Mouse (Mus musculus): ENCODE measurements around the gene Ptprg. TPM values are rescaled to one million over a fixed set of nuclear protein-coding genes. Genes with fewer than 3 reads are reported as not detected.

Ptprg gene
- total and polyA plus RNA-seq, 3 experiments, result not detected

DNA sequence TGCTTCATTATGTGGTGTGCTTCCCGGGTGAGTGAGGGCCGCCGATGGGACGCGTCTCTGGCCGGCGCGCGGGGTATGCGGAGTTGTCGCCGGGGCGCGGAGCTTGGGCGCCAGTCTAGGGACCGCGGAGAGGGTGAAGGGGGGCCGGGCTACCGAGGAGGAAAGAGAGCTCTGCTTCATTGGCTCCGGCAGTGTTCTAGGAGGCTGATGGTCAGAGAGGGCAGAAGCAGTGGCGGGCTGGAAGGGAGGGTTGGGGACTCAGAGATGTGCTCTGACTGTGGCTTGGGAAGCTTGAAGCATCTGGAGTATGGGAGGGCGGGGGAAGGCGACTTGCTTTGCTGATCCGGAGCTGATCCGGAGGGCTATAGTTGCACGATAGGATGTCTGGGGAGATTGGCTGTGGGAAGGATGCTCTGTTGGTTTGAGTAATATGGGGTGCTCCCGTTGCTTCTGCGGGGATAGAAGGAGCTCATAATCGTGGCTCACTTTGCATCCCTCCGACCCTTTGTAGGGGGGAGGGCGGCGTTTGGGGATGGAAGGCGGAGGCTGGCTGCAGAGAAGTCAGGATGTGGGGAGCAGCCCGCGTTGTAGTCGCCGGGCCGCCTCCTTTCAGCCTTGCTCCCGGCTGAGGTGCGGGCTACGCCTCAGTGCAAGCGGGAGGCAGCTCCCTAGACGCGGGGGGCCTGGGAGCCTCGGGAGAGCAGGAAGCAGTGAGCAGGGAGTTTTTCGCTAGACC, 1.1 kb downstream of the Ptprg start:
- H3K4me1 ChIP-seq (ENCODE audit: control insufficient read depth in 1 of 2, insufficient read depth in 2 of 2, low read length in 2 of 2), result no peaks in the 10 kb centered on the region
- H3K27me3 ChIP-seq (ENCODE audit: control insufficient read depth in 1 of 2, insufficient read depth in 2 of 2, low read length in 2 of 2), result no peaks in the 10 kb centered on the region
- H3K27ac ChIP-seq (ENCODE audit: control insufficient read depth, low read depth, low read length), result no peak overlapping the region
- DNase-seq (ENCODE audit: low read depth, low spot score), result no peak
- H3K9ac ChIP-seq (ENCODE audit: control insufficient read depth, low read depth, low read length, poor library complexity, severe bottlenecking), result no peak overlapping the region
- TF ChIP-seq JUND (IDR thresholded peaks at IDR 0.05; ENCODE audit: low read depth, low read length) (no peak), CTCF (IDR thresholded peaks at IDR 0.05 in 2 of 3, conservative IDR thresholded peaks at IDR 0.05 in 1 of 3; ENCODE audit: control insufficient read depth in 1 of 3, insufficient read depth in 1 of 3, low read depth in 2 of 3, low read length in 3 of 3, poor library complexity in 1 of 3, severe bottlenecking in 1 of 3) (no peak), KAT2A (conservative IDR thresholded peaks at IDR 0.05; ENCODE audit: low read depth, low read length) (no peak), TBP (IDR thresholded peaks at IDR 0.05; ENCODE audit: low read depth, low read length) (no peak), SIN3A (IDR thresholded peaks at IDR 0.05; ENCODE audit: low read length) (no peak), CHD1 (IDR thresholded peaks at IDR 0.05; ENCODE audit: low read depth, low read length) (no peak)
- H3K79me2 ChIP-seq (ENCODE audit: control insufficient read depth, insufficient read depth, low read length, poor library complexity), result no peaks in the 10 kb centered on the region
- H3K36me3 ChIP-seq (ENCODE audit: control insufficient read depth in 1 of 2, insufficient read depth in 2 of 2, low read length in 2 of 2), result no peaks in the 10 kb centered on the region
- no peaks in the 10 kb centered on the region for H3K9me3 ChIP-seq (replicated peaks; ENCODE audit: insufficient read depth, low read length)
- H3K4me3 ChIP-seq (ENCODE audit: control insufficient read depth in 1 of 2, insufficient read depth in 1 of 2, low read depth in 2 of 2, low read length in 2 of 2), result no peak overlapping the region

DNA sequence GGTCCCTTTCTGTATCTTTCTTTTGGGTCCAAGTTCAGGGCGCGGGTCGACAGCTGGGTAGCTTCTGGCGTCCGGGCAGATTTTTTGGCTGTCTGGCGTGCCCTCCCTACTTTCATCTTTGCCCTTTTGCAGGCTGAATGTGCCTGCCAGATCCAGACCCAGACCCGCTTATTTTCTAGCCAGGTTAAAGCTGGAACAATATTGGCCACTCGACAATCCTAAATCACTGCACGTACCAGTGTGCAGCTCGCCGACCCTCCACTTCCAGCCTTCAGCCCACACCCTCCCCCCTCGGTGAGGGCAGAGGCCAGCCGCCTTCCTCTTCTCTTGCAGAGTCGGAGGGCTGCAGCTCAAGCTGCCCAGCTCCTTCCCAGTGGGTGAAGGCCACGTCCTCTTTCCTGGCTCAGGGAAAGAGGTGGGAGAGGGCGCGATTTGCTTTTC, 1.7 kb downstream of the Ptprg start:
- Histone ChIP-seq H3K9ac (ENCODE audit: control insufficient read depth, low read depth, low read length, poor library complexity, severe bottlenecking) (no peak overlapping the region), H3K79me2 (ENCODE audit: control insufficient read depth, insufficient read depth, low read length, poor library complexity) (no peaks in the 10 kb centered on the region), H3K27me3 (ENCODE audit: control insufficient read depth in 1 of 2, insufficient read depth in 2 of 2, low read length in 2 of 2) (no peaks in the 10 kb centered on the region), H3K27ac (ENCODE audit: control insufficient read depth, low read depth, low read length) (no peak overlapping the region), H3K4me3 (ENCODE audit: control insufficient read depth in 1 of 2, insufficient read depth in 1 of 2, low read depth in 2 of 2, low read length in 2 of 2) (no peak overlapping the region), H3K9me3 (replicated peaks; ENCODE audit: insufficient read depth, low read length) (no peaks in the 10 kb centered on the region), H3K4me1 (ENCODE audit: control insufficient read depth in 1 of 2, insufficient read depth in 2 of 2, low read length in 2 of 2) (no peaks in the 10 kb centered on the region), H3K36me3 (ENCODE audit: control insufficient read depth in 1 of 2, insufficient read depth in 2 of 2, low read length in 2 of 2) (no peaks in the 10 kb centered on the region)
- no peak for DNase-seq (ENCODE audit: low read depth, low spot score)
- no peak for TF ChIP-seq EP300 (IDR thresholded peaks at IDR 0.05; ENCODE audit: low read depth in 1 of 2, low read length in 2 of 2)
- no peak for TF ChIP-seq ELF1 (IDR thresholded peaks at IDR 0.05; ENCODE audit: low read depth, low read length)
- TF ChIP-seq RAD21 (IDR thresholded peaks at IDR 0.05; ENCODE audit: low read depth, low read length), result no peak
- TF ChIP-seq CHD2 (IDR thresholded peaks at IDR 0.05; ENCODE audit: low read length), result no peak
- no peak for TF ChIP-seq ETS1 (IDR thresholded peaks at IDR 0.05; ENCODE audit: low read depth, low read length)
- no peak for TF ChIP-seq USF2 (IDR thresholded peaks at IDR 0.05; ENCODE audit: borderline replicate concordance in 1 of 2, insufficient read depth in 1 of 2, low read depth in 1 of 2, low read length in 2 of 2)
- no peak for TF ChIP-seq ZMIZ1 (IDR thresholded peaks at IDR 0.05; ENCODE audit: low read depth, low read length)
- no peak for TF ChIP-seq NRF1 (IDR thresholded peaks at IDR 0.05; ENCODE audit: insufficient read depth, low read depth, low read length, poor library complexity, severe bottlenecking)
- TF ChIP-seq TBP (IDR thresholded peaks at IDR 0.05; ENCODE audit: low read depth, low read length), result no peak
